Mouse (Mus musculus) embryonic fibroblast, embryonic 13.5 days (primary cell): Measurements from ENCODE around the gene Ankrd28.

Experiments
- CTCF ChIP-seq: IDR thresholded peaks from 2 replicates; pipeline ENCODE4 v1.5.1; 2011; ENCODE audit warnings: mild to moderate bottlenecking, control low read depth, low read length, moderate library complexity, borderline replicate concordance; ENCODE audit not compliant: insufficient read depth
- POLR2A ChIP-seq: IDR thresholded peaks from 2 replicates; pipeline ENCODE4 v1.6.1; 2011; ENCODE audit warnings: low read depth, mild to moderate bottlenecking, control low read depth, low read length, moderate library complexity

GRCm38 (mm10) chr14:31748239-31748873 lies 82.1 kb downstream of the Ankrd28 start:
- TF ChIP-seq POLR2A: no peak
- TF ChIP-seq CTCF: no peak
